Mouse (Mus musculus): ENCODE data around the gene Sap30bp. TPM values are rescaled to one million over a fixed set of nuclear protein-coding genes. Genes with fewer than 3 reads are reported as not detected.

Gene Sap30bp
- total RNA-seq, 1 experiment from 2014 or later: 170 TPM

DNA sequence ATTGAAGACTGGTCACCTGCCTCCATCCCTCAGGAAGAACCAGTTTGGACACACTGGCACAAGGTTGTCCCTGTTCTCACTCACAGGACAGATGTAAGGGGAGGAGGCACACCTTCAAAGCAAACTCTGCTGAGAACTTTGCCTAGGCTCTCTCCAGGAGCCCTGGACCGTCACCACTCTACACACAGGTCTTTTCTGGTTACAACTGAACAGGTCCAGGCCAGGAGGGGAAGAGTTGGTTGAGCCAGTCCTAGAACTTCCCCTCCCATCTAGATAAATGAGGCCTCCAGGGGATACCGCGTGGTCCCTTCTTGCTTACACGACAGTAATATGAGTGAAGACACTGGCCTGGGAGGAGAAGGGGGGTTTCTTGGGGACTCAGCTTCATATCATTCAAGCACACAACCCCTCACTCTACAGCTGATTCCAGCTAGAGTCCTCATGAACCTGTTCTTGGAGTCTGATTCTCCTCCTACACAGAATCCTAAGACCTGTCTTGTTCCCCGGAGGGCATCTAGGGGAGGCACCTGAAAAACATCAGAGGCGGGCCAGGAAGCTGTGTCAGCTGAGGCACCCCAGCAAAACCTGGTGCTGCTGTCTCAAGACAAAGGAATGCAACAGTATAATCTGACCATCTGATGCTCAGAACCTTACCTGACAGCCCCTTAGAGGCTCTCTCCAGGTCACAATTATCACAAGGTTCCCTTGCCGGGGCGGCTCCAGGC lies 28.7 kb upstream of the Sap30bp start:
- ATAC-seq (replicated peaks; ENCODE audit: low read depth, poor library complexity, severe bottlenecking): no peak

DNA sequence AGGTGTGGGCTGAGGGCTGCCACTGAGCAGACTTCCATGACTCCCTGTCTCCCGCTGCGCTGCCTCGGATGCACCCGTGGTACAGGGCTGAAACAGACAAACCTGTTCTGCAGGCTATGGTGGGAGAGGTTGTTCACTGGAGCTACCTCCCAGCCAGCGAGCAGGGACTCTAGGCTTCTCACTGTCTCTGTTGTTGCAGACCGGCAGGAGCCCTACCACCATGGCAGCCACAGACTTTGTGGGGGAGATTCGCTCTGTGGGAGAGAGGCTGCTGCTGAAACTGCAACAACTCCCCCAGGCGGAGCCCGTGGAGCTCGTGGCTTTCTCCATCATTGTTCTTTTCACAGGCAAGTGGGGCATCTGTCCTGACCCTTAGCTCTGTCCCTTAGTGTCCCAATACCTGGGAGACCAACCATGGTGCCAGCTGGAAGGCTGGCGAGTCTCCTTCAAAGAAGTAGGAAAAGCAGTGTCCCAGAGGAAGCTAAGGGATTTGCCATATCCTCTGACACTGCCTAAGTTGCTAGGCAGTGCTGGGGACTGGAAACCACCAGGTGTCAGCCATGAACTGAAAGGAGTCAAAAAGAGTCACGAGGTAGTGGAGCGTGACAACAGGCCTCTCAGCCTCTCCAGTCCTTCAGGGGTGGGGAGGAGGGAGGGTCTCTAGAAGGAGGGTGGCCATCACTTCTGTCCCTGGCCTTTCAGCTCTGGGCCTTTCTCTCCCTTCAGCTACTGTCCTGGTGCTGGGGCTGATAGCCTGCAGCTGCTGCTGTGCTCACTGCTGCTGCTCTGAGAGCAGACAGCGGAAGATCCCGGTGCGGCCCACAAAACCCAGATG lies 27.9 kb upstream of the Sap30bp start:
- ATAC-seq (replicated peaks; ENCODE audit: low read depth, poor library complexity, severe bottlenecking): no peak

DNA sequence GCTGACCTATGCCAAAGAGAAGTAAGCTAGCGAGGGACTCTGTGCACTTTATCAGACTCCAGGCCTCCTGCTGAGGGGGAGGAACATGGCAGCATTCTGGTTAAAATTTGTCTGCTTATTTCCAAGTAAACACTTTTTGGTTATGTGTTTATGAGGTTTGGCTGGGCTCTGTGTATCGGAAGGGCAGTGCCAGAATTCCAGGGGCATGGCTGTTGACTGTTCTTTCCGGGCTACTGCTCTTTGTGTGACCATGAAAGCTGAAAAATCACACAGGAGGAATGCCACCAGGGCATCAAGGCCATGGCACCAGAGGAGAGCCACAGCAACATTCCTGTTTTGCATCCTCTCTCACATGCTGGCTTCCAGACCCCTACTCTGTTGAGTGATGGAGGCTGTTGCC lies 27.0 kb upstream of the Sap30bp start:
- ATAC-seq (replicated peaks; ENCODE audit: low read depth, poor library complexity, severe bottlenecking): no peak

DNA sequence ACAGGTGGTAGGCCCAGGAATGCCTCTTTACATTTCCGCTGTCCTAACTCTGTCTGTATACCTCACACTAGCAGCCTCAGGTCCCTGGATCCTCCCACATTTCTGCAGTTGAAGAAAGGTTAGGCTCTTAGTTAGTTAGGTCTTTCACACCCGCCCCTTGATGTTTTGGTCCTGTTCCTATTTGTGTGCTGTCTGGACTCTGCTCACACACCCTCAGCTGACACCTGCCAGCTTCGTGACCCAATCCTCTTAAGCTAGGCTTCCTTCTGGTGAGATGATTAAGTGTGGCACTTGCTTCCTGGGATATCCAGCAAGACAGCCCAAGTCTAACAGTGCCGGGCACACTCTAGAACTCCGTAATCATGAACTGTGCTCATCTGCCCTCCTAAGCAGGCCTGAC lies 26.6 kb upstream of the Sap30bp start:
- no peak for ATAC-seq (replicated peaks; ENCODE audit: low read depth, poor library complexity, severe bottlenecking)

DNA sequence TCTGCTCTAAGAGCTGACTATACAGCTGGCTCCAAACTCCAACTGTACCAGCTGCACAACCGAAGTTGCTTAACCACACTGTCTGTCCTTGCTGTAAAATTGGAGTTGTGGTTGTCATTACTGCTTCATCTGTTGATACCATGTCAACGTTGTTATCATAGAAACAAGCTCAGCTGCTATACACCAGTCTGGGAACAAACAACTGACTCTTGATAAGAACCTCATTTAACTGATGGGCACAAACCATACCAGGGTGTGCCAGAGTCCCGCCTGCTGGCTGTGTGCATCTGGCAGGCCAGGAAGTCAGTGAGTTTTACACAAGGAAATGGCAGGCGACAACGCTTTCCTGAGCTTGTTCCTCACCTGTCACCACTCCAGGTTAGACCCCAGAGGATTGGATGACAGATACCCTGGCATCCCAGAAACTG lies 21.9 kb upstream of the Sap30bp start:
- ATAC-seq (replicated peaks; ENCODE audit: low read depth, poor library complexity, severe bottlenecking): peak; percentile 80

DNA sequence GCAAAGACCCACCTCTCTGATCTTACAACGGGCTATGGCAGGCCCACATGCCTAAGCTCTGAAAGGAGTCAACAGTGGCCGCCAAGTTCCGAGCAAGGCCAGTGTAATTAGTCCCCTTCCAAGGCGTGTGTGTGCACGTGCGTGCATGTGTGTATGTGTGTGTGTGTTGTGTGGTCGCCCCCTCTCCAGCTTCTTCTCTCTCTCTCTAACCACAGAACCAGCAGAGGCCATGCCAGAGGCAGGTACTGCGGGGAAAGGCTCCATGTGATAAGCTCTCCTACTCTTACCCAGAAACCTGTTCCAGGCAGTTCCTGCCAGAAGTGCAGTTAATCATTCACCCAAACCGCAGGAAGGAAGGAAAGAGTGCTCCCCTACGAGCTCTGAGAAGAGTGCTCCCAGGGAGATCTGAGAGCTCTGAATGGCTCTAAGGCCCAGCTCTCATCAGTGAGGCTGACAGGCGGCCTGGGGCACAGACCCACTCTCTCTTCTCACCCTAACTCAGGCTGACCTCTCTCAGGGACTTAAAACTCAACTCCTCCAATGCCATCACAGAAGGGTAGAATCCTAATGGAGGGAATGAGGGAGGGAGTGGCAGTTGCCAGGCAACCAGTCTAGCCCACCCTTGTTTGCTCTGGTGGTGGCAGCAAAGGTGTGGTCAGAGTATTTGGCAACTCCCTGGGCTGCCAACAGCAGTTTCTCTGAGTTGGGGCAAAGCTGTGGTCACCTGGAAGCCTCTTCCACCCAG lies 21.3 kb upstream of the Sap30bp start, which contains the start of gene Smim6:
Gene Smim6 (plus strand): TSS at position 386 of the 745 bp plus-strand sequence.
- peak; percentile 60 for ATAC-seq (replicated peaks; ENCODE audit: low read depth, poor library complexity, severe bottlenecking)

DNA sequence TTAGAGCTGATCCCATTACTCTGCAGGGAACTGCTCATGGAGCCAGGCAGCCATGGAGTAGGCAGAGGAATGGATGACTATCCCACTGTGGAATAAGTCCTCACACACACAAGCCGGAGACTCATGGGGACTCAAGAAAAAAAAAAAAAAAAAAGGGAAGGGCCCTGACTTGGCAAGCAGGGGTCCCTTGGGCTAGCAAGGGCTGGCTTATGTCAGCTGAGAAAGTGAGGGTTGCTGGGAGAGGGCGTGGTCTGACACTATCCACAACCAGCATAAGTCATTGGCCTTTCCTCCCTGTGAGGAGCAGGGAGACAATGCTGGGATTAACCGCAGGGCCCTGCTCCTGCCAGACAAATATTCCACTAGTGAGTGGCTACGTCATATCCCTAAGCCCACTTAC lies 16.5 kb upstream of the Sap30bp start:
- no peak for ATAC-seq (replicated peaks; ENCODE audit: low read depth, poor library complexity, severe bottlenecking)

DNA sequence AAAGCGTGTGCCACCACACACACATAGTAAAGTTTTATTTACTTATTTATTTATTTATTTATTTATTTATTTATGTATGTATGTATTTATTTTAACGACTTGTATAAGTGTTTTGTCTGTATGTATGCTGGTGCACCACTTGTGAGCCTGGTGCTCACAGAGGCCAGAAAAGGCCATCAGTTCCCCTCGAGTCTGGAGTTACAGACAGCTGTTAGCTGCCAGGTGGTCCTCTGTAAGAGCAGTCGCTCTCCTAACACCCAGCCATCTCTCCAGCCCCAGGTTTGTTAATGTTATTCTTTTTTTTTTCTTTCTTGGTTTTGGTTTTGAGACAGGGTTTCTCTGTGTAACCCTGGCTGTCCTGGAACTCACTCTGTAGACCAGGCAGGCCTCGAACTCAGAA lies 14.4 kb upstream of the Sap30bp start:
- ATAC-seq (replicated peaks; ENCODE audit: low read depth, poor library complexity, severe bottlenecking): no peak

DNA sequence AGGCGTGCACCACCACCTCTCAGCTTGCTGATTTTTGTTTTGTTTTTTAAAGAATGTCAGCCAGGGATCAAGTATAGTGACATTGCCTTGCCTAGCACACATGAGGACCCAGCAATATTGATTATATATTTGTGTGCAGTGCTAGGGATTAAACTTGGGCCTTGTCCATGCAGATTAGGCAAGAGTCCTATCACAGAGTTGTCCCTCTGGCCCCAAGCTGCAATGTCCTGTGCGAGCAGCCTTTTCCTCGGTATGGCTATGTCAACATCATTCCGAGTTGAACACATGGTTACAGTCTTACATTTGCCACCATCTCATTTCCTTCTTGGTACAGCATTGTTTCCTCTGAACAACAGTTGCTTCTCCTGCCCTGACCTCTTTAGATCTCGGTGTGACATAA lies 14.0 kb upstream of the Sap30bp start:
- no peak for ATAC-seq (replicated peaks; ENCODE audit: low read depth, poor library complexity, severe bottlenecking)

DNA sequence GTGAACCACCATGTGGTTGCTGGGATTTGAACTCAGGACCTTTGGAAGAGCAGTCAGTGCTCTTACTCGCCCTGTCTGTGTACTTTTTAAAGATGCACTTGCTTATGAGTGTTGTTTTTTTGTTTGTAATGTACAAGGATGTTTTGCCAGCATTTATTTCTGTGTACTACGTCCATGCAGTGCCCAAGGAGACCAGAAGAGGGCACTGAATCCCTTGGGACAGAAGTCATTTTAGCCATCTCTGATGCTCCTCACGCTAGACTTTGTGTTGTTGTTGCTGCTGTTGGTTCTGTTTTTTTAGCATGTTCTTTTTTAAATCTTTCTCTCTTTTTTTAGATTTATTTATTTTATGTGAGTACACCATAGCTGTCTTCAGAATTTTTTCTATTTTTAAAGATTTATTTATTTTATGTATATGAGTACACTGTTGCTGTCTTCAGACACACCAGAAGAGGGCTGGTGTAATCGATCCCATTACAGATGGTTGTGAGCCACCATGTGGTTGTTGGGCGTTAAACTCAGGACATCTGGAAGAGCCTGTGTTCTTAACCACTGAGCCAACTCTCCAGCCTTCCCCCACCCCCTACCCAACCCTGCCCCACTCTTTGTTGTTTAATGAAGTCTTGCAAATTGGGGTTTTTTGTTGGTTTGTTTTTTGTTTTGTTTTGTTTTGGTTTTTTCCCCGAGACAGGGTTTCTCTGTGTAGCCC lies 12.8 kb upstream of the Sap30bp start:
- ATAC-seq (replicated peaks; ENCODE audit: low read depth, poor library complexity, severe bottlenecking): peak; percentile 91

DNA sequence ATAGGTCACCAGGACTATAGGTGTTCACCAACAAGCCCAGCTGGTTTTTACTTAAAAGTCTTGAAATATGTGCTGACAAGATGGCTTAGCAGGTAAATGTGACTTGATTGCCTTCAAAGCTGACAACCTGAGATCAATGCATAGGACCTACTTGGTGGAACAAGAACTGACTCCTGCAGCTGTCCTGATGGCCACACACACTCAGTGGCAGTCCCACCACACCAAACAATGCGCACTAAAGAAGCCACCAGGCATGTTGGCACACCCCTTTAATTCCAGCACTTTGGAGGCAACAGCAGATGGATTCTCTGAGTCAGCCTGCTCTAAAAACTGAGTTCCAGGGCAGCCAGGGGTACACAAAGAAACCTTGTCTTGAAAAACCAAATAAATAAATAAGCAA lies 11.1 kb upstream of the Sap30bp start:
- no peak for ATAC-seq (replicated peaks; ENCODE audit: low read depth, poor library complexity, severe bottlenecking)

DNA sequence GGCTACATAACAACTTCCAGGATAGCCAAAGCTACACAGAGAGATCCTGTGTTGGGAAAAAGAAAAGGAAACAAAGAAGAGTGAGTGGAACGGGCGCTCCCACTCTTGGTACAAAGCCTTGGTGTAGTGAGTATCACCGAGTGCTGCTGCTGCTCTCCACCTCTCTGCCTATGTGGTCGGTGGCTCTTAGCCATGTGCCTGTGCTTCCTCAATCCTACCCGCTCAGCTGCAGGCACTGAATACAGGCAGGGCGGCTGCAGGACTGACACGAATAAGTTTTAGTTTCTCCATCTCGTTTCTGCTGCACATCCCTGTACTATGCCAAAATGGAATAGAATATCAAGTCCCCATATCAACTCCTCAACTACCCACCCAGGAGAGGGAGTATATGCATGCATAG lies 4.1 kb upstream of the Sap30bp start:
- ATAC-seq (replicated peaks; ENCODE audit: low read depth, poor library complexity, severe bottlenecking): no peak

DNA sequence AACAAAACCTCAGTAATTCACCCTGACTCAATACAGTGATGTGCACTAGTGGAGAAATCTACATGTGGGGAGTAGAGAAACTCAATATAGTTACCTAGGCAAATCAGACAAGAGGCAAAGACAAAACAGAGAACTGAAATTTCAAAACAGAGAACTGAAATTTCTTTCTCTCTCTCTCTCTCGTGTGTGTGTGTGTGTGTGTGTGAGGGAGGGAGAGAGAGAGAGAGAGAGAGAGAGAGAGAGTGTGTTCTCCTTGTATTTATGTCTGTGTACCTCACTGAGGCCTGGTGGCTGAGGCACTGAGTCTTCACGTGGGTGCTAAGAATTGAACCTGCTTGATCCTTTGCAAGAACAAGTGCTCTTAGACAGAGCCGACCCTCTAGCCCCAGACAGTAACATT lies 3.3 kb upstream of the Sap30bp start:
- no peak for ATAC-seq (replicated peaks; ENCODE audit: low read depth, poor library complexity, severe bottlenecking)

DNA sequence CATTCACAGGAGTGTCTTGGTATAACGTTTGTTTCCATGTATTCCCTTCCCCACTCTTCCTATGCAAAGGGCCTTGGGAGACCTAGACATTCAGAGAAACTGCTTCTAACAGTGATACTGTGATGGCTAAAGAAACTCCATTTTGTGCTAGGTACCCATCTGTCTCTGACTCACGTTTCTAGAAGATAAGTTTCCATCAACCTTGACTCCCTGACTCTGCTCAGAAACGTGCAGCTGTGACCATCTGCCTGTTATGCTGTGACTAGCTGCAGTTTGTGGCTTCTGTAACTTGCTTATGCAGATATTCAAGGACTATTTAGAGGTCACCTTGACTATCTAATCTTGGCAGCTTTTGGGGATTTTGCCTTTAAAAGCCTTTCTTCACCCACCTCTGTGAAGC lies 1.8 kb upstream of the Sap30bp start:
- ATAC-seq (replicated peaks; ENCODE audit: low read depth, poor library complexity, severe bottlenecking): no peak

DNA sequence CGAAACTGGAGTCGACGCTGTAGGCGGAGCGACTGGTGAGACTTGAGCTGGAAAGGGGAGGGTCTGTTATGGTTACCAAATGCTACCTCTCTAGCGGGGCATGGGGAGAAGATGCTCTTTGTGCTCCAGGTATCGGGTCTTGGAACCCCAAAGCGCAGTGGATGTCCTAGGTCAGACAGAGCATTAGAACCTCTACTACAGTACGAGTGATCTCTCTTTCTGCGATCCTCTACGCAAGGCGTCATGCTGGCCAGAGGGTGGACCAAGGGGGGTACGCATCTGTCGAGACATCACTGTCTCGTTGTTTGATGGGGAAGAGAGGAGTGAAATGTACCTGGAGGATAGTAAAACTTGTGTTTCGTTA lies 647 bp downstream of the Sap30bp start:
- no peak for ATAC-seq (replicated peaks; ENCODE audit: low read depth, poor library complexity, severe bottlenecking)

DNA sequence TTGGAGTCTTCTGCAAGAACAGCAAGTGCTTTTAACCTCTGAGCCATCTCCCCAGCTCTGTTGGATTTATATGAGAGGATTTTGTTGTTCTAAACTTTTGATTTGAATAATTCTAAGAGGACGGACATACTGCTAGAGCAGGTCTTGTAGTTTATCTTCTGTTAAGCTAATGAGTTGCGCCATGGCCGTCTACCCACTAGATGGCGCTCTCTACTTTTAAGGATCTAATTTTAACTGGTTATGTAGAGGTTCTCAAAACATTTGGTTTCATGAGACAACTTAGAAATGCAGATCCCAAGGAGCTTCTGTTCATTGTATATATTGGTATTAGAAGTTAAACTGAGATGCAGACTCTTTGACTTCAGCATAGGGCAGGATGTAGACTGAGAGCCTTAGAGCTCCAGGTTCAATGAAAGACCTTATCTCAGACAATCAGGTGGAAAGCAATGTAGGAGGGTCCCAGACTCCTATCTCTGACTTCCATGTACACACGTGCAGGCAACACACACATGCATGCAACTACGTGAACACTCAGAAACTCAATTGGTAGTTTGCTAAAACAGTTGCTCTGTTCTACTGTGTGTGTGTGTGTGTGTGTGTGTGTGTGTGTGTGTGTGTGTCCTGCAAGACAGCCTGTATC lies 6.7 kb downstream of the Sap30bp start:
- peak; percentile 63 for ATAC-seq (replicated peaks; ENCODE audit: low read depth, poor library complexity, severe bottlenecking)

DNA sequence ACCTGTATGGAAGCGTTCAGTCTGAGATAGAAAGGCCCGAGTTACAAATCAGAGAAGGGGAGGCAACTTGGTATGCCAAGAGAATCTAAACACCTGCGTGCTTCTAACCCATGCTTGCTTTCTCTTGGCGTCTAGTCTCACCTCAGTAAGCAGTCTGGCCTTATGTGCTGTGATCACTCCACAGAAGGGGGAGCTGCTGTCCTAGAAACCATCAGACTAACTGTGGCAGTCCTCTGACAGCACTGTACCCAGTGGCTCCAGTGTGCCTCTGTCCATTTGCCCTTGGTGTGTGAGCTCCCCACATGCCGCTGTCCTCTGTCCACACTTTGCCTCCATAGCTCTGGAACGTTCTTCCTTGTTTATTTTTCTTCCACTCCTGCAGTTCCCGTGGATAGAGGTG lies 8.9 kb downstream of the Sap30bp start:
- ATAC-seq (replicated peaks; ENCODE audit: low read depth, poor library complexity, severe bottlenecking): no peak

DNA sequence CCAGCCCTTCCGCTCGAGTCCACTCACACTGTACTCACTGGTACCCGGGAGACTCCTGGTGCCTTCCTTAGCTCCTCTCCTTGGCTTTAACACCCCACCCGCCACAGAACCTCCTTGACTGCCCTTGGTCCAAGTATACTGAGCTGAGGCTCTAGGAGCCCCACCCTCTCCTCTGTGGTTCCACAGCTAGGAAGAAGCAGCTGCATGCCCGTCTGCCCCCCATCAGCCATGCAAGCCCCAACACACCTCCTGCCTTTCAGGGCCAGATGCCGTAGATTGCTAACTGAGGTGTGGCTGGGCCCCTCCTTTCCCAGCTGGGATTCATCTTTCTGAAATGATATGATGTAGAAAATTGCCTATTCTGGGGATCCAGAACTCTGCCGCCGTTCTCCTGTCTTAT lies 12.2 kb downstream of the Sap30bp start:
- no peak for ATAC-seq (replicated peaks; ENCODE audit: low read depth, poor library complexity, severe bottlenecking)

DNA sequence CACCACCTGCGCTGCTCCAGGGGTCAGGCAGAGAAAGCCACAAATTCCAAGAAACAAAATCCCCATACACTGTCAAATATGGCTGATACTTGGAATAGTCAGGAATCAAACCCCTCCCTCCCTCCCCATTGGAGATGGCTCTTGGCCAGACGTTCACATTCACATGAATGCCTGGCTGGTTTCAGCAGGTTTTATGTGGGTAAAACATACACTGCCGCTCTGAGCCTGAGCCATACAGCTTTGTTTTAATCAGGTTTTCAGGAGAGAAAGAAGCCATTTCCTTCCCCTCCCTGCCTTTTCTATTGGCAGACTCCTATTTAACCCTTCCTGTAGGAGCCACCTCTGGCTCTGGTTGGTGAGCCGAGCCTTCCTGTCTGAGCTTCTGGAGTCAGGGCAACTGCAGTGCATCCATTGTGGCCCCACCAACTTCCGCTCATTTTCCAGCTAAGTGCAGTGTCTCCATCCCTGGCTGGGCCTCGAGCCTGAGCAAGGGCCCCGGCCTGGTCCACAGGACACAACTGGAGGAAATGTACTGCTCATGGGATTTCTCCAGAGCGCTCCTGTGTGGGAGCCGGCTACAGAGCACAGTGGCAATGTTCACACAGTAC lies 13.2 kb downstream of the Sap30bp start:
- no peak for ATAC-seq (replicated peaks; ENCODE audit: low read depth, poor library complexity, severe bottlenecking)

All from common myeloid progenitor, adult 5-6 weeks (primary cell).